Mouse (Mus musculus) adrenal gland (tissue): ENCODE data around the gene Secisbp2.
"Not testable (repeated sequence)": the region's sequence is repeated elsewhere in the genome, so short reads cannot be mapped to it uniquely, and the experiment has no call there.

Experiments
- intact Hi-C: fragments of 180-260 bp; cut with DNase I; formaldehyde crosslinking; loops from one replicate; pipeline ENCODE4 v1.15.1; 2025
- long read RNA-seq, 2 experiments: library from polyadenylated mRNA; unstranded; transcript quantifications; one replicate each; pipeline ENCODE4 v2.0.0; 2020; ENCODE audit warnings: borderline replicate concordance in 1 of 2; ENCODE audit not compliant: insufficient replicate concordance in 1 of 2

Secisbp2 gene
- long read RNA-seq, experiment 1, partial matches to known transcripts, result 25 of 32 reads
- long read RNA-seq, experiment 1, other reads (novel, unspliced or antisense), result 5 of 32 reads
- long read RNA-seq, experiment 2, partial matches to known transcripts, result 57 of 73 reads
- long read RNA-seq, experiment 2, other reads (novel, unspliced or antisense), result 12 of 73 reads

- intact Hi-C loops, result no loop called here
Measured at GRCm38 (mm10) chr13:51651408-51652064, at the start of gene Secisbp2. Secisbp2 (plus strand) TSS chr13:51651697.

GRCm38 (mm10) chr13:51602764-51603163 lies 48.7 kb upstream of the Secisbp2 start:
- intact Hi-C loops, result no loop called here

- intact Hi-C loops, result no loop called here
Measured at GRCm38 (mm10) chr13:51603221-51603893, 48.1 kb upstream of the Secisbp2 start.

DNA sequence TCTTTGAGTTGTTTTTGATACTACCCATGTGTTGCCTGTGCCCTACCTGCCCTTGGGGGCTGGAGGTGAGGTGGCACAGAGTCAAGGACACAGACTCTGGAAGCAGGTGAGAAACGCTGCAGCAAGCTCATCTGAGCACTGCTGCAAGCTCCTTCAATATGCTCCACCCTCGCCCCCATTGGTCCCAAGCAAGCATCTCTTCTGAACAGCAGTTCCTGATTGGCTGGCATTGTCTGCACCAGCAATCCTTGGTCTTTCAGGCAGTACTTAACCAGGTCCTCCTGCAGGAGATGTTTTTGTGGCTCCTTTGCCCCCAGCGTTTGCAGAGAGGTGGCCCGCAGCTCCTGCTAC lies 47.6 kb upstream of the Secisbp2 start:
- intact Hi-C loops, result no loop called here

DNA sequence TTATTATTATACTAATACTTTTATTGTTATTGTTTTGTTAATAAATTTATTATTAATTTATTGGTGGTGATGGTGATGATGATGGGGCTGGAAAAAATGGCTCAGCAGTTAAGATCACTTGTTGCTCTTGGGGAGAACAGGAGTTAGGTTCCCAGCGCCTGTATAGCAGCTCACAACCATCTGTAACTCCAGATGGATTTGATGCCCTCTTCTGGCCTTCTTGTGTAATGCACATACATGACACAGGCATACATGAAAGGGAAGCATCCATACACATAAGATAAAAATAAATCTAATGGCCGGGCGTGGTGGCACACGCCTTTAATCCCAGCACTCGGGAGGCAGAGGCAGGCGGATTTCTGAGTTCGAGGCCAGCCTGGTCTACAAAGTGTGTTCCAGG lies 42.3 kb upstream of the Secisbp2 start:
- intact Hi-C loops, result no loop called here

DNA sequence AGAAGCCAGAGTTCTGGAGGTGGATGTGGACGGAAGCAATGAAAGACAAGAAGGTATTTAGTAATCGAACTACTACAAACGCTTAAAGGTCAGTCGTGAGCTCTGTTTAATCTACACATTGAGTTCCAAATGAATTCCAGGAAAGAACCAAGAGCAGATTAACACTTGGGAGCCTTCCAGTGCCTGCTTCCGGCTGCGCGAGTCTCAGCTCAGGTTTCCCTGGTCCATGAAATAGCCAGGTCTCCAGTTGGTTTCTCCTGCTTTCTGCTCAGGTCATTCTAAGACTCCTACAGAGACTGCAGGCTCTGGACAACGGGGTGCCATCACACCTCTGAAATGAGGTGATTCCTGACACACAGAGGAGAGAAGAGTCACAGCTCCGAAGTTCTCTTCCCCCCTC lies 40.4 kb upstream of the Secisbp2 start:
- intact Hi-C loops, result loop anchor here (10.0 kb wide), 2 partner anchors 176 to 416 kb away; no protein-coding TSS in a partner anchor

- intact Hi-C loops, result loop anchor here (10.0 kb wide), 2 partner anchors 177 to 417 kb away; no protein-coding TSS in a partner anchor
Measured at GRCm38 (mm10) chr13:51611500-51611899, 40.0 kb upstream of the Secisbp2 start.

DNA sequence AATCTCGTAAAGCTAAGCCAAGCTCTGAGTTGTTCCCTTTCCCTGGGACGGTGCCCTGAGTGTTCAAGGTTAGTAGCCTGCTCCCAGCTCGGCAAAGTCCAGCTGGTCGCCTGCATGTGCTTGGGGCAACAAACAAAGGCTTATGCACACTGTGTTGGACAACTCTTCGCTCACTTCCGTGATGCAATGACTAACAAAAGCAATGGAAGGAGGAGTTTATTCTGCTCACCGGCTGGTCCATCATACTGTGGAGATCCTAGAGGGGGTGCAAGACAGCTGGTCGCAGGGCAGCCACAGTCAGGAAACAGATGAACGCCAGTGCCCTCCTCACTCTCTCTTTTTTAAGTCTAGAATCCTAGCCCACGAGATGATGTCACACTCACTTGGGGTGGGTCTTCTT lies 35.7 kb upstream of the Secisbp2 start:
- intact Hi-C loops, result loop anchor here (5.0 to 10.0 kb wide), 3 partner anchors 181 to 669 kb away; no protein-coding TSS in a partner anchor

DNA sequence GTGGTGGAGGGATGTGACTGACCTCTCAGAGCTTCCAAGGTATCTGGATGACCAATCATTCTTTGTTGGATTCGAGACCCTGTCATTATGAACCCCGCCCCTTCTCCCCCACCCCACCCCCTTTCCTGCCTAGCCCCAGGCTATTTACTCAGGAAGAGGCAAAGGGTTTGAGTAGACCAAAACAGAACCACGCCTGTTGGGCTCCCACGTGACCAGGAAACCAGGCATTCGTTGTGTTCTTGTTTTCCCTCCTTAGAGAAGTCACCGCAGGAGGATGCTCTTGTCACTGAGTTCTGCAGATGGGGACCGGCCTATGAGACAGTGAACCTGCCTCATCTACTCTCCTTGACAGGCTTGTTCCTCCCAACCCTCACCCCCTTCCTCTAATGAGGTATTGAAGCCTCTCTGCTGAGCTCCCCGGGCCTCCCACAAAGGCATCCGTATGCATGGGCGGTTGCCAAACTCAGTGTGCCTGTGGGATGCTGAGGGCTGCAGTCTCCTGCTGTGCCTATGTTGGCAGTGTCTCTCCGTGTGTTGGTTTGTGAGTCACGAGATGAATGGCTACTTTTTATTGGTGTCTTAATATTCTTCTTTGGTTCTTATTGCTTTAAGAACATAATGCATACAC lies 35.0 kb upstream of the Secisbp2 start:
- intact Hi-C loops, result loop anchor here (5.0 to 10.0 kb wide), 3 partner anchors 182 to 669 kb away; no protein-coding TSS in a partner anchor

DNA sequence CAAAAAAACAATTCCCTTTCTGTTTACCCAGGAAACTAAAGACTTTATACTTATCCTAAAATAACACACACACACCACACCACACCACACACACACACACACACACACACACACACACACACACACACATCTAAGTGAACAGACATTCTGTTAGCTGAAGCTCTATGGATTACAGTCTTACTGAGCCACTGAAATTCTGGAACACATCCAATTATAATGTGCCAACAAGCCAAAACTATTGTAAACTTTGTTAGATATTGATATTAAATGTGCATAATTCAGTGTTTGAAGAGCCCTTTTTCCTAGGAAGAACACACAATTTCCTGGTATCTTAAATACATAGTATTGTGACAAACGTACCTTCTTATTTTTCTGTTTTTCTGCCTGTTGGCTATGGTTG lies 34.2 kb upstream of the Secisbp2 start:
- intact Hi-C loops, result loop anchor here (5.0 to 10.0 kb wide), 3 partner anchors 183 to 670 kb away; no protein-coding TSS in a partner anchor

DNA sequence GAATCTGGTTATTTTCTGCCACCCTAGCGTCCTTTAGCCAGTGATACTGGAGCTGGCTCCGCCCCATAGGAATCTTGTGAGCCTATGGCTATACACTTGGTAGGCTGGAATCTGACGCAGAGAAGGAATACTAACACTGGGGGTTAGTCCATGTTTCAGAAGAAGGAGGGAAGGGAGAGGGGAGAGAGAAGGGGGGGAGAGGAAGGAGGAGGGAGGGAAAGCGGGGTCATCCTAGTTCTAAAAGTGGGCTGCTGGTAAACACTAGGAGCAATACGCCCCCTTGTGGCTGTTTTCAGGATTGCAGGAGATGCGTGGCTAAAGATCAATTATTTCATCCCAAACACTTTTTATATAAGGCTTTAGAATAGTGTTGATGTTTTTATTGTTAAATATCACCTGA lies 33.6 kb upstream of the Secisbp2 start:
- intact Hi-C loops, result loop anchor here (5.0 to 10.0 kb wide), 3 partner anchors 183 to 671 kb away; no protein-coding TSS in a partner anchor

DNA sequence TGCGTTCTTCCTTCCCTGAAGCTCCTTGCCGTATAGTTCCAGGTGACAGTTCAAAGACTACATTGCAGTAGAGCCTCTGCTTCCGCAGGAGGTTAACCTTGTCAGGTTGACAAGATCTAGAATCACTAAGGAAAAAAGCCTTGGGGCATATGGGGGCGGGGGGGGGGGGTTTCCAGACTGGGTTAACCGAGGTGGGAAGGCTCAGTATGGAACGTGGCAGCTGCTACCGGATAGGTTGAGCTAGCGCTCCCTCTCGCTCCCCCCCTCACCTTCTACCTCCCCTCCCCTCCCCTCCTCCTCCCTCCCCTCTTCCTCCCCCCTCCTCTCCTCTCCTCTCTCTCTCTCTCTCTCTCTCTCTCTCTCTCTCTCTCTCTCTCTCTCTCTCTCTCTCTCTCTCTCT lies 32.9 kb upstream of the Secisbp2 start:
- intact Hi-C loops, result loop anchor here (5.0 to 10.0 kb wide), 3 partner anchors 184 to 671 kb away; no protein-coding TSS in a partner anchor

DNA sequence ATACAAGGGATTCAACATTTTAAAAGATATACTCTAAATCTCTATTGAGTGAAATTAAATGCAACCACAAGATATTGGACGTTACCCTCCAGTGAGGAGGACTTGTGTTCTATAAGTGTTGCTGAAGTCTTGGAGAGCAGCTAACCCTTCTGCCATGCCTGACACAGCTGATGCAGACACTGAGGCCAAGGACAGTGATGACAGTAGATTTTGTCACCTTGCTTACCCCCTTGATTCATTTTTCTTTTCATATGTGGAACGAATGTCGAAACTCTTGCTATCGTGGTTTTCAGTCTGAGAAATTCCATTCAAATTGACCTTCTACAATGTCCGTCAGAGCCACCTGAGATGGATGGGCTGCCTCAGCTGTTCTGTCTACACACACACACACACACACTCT lies 28.9 kb upstream of the Secisbp2 start:
- intact Hi-C loops, result no loop called here

GRCm38 (mm10) chr13:51623678-51624077 lies 27.8 kb upstream of the Secisbp2 start:
- intact Hi-C loops, result no loop called here

DNA sequence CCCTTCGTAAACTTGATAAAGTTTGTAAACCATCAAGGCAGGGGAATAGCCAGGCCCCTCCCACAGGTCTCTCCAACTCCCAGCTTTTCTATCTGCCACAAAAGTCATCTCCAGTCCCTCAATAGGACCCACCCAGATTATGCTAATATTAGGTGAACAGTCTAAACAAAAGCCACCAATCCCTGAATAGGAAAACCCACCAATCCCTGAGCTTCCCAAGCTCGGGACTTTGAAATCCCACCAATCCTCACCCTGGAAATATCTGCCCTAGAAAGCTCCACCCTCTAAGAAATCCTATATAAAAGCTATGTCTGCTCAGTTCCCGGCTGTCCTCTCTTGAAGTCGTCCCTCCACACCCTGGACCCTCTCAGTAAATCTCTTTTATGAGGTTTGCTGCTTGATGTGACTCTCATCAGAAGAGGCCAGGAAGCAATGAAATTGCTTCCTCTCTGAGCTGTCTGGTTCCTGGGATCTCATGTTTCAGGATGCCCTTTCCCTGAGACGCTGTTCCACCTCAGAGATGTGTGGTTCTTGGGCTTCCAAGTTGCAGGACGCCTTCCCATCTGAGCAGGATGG lies 23.1 kb upstream of the Secisbp2 start:
- intact Hi-C loops, result no loop called here

GRCm38 (mm10) chr13:51631354-51631992 lies 20.0 kb upstream of the Secisbp2 start:
- intact Hi-C loops, result no loop called here

- intact Hi-C loops, result no loop called here
Measured at GRCm38 (mm10) chr13:51632560-51633218, 18.8 kb upstream of the Secisbp2 start.

DNA sequence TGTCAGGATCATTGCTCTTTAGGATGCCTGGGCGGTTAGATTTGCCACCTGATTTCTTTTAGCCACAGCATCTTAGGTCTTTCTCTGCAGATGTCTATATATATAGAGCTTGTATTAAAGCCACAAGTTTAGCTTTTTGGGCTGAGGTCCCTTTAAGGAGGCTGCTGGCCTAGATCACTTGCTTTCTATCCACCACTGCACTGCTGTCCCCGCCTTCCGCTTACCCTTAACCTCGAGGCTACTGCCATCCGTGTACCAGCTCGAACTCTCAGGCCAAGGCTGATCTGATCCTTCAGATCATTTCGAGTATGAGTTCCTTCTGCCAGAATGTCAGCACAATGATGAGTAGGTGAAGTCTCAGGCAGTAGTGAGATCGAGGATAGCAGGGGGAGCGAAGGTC lies 16.1 kb upstream of the Secisbp2 start:
- intact Hi-C loops, result not testable (repeated sequence)

- intact Hi-C loops, result no loop called here
Measured at GRCm38 (mm10) chr13:51638958-51639357, 12.5 kb upstream of the Secisbp2 start.

DNA sequence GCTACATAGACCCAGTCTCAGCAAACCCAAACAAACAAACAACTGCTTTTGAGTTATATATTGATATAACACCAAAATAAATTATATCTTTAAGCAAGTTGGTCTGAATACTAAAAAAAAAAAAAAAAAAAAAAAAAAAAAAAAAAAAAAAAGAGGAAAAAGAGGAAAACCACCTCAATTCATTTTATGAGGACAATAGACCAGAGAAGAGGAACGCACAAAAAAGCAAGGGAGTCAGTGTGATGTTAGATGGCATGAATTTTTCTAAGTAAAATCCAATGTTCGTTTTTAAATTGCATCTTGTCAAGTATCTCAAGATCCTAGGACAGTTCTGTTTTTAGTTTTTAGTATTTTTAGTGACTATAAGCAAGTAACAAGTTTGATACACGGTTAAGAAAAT lies 10.1 kb upstream of the Secisbp2 start:
- intact Hi-C loops, result no loop called here
